Mouse (Mus musculus): ENCODE results near the gene Tubb5.
"Not testable (repeated sequence)": the region's sequence is repeated elsewhere in the genome, so short reads cannot be mapped to it uniquely, and the experiment has no call there.

Tubb5 gene

GRCm38 (mm10) chr17:35859835-35860234 is 21.7 kb upstream of the Tubb5 start:
- DNase-seq, result no peak

- no peak for DNase-seq
Measured at GRCm38 (mm10) chr17:35859371-35859770, 21.3 kb upstream of the Tubb5 start.

- no peak for DNase-seq
Measured at GRCm38 (mm10) chr17:35850974-35851373, 12.9 kb upstream of the Tubb5 start.

DNA sequence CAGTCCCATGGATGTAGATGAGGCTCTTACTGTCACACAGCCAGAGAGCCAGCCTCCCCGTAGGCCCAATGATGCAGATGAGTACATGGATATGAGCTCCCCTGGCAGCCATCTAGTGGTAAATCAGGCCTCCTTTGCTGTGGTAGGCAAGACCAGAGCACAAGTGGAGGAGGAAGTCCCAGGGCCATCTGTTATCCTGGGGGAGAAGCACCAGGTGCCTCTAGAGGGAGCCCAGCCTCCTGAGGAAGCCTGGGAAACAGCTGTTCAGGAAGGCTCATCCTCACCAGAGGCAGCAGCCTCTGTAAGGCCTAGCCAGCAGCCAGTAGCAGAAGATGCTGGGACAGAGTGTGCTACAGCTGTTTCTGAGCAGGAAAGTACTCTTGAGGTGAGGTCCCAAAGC is 10.0 kb upstream of the Tubb5 start:
- no peak for DNase-seq

DNA sequence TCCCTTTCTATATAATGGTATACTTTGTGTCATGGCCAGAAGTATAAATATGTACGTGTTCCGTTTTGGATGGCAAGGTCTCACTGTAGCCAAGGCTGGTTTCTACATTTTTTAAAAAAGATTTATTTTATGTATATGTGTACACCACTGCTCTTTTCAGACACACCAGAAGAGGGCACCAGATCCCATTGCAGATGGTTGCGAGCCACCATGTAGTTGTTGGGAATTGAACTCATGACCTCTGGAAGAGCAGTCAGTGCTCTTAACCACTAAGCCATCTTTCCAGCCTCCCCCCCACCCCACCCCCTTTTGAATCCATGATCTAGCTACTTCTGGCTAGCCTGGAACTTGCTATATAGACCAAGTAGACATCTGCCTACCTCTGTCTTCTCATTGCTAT is 5.4 kb upstream of the Tubb5 start:
- DNase-seq, result no peak

GRCm38 (mm10) chr17:35842006-35842405 is 3.9 kb upstream of the Tubb5 start:
- no peak for DNase-seq

GRCm38 (mm10) chr17:35841076-35841950 is 3.2 kb upstream of the Tubb5 start, which contains the start of gene Mdc1:
Gene Mdc1, plus strand, starts transcription at chr17:35841515.
- DNase-seq, result peak; percentile 100

- no peak for DNase-seq
Measured at GRCm38 (mm10) chr17:35840561-35840960, 2.5 kb upstream of the Tubb5 start.

DNA sequence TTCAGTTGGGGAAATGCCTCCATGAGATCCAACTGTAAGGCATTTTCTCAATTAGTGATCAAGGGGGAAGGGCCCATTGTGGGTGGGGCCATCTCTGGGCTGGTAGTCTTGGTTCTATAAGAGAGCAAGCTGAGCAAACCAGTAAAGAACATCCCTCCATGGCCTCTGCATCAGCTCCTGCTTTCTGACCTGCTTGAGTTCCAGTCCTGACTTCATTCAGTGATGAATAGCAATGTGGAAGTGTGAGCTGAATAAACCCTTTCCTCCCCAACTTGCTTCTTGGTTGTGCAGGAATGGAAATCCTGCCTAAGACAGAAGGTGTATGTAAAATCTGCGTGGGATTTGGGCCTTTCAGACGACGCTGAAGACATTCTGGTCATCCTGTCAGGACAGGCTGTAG is 896 bp upstream of the Tubb5 start:
- not testable (repeated sequence) for DNase-seq

- DNase-seq, result no peak
Measured at GRCm38 (mm10) chr17:35838570-35838969, 464 bp upstream of the Tubb5 start.

DNA sequence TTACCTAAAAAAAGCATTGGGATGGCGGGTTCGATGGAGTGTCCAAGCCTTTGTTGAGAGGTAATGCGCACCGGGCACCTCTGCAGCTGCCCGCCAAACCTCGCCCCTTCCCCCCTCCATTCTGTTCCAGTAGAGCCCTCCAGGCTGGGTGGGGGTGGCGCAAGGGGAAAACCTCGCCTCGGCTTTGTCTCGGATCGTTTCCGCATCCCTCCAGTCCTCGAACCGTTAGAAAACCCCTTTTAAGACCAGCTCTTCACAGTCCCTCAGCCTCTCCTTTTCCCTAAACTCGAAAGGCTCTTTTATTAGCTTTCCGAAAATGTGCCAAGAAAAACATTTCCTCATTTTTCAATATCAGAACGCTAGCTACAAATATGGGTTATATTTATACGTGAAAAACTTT is 619 bp downstream of the Tubb5 start:
- DNase-seq, result peak; percentile 53

DNA sequence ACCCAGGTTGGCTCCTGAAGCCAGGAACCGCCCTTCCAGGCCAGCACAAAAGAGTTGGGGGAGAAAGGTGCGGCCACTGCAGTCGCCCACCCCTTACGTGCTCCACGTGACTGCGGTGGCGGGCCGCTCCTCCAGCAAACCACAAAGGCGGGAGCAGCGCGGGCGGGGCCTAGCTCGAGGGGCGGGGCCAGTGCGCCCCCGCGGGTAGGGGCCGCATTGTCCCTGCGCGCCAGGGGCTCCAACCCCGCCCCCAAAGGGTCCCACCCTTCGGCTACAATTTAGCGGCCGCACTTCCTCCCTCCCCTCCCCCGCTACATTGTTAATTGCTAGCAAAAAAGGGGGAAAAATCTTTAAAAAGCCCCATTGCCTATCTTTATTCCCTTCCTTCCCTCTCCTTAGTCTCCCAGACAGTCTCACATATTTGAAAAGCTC is 1.1 kb downstream of the Tubb5 start:
- peak; percentile 79 for DNase-seq

- DNase-seq, result peak; percentile 97
Measured at GRCm38 (mm10) chr17:35836178-35836965, 1.7 kb downstream of the Tubb5 start.

GRCm38 (mm10) chr17:35835424-35836140 is 2.5 kb downstream of the Tubb5 start:
- DNase-seq, result no peak

DNA sequence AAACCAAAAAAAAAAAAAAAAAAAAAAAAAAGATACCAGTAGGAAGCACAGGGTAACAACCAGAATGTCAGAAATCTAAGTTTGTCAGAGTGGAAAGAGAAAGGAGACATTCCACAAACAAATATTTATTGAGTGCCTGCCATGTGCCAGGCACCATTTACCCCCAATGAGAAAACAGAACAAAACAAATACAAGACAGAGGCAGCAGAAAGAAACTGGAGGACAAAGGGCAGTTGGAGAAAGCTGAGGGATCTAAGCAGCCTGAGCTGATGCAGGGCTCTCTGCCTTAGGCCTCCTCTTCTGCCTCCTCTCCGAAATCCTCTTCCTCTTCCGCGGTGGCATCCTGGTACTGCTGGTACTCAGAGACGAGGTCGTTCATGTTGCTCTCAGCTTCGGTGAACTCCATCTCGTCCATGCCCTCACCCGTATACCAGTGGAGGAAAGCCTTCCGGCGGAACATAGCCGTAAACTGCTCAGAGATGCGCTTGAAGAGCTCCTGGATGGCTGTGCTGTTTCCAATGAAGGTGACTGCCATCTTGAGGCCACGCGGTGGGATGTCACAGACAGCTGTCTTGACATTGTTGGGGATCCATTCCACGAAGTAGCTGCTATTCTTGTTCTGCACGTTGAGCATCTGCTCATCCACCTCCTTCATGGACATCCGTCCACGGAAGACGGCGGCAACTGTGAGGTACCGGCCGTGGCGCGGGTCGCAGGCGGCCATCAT is 3.2 kb downstream of the Tubb5 start:
- DNase-seq, result no peak

DNA sequence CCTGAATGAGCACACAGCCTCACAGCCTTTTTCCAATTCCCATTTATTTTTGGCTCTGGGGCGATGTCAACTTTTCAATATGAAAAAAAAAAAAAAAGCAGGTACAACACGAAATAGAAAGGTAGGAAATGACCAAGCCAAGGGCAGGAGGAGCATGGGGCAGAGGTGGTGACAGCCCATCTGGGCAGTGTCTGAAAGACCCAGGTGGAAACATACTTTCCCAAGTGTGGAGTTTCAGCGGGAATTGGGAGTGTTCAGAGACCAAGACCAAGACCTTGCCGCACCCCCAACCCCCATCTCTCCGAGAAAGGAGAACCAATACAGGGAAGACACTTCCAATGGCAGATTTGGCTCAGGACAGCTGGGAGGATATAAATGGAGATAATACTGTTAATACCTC is 4.2 kb downstream of the Tubb5 start:
- no peak for DNase-seq

DNA sequence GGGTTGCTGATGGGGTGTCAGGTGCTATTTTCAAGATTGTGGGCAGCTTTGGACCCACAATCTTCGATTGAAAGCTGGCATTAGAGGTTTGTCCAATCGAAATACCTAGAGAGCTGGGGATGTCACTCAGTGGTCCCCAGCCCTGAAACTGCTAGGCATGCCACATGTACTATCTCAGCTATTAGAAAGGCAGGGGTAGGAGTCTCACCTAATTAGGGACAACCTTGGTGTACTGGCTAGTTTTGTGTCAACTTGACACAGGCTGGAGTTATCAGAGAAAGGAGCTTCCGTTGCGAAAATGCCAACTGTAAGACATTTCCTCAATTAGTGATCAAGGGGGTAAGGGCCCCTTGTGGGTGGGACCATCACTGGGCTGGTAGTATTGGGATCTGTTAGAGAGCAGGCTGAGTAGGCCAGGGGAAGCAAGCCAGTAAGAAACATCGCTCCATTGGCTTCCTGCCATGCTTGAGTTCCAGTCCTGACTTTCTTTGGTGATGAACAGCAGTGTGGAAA is 4.8 kb downstream of the Tubb5 start:
- DNase-seq, result no peak

GRCm38 (mm10) chr17:35832400-35833238 is 5.5 kb downstream of the Tubb5 start:
- DNase-seq, result no peak

DNA sequence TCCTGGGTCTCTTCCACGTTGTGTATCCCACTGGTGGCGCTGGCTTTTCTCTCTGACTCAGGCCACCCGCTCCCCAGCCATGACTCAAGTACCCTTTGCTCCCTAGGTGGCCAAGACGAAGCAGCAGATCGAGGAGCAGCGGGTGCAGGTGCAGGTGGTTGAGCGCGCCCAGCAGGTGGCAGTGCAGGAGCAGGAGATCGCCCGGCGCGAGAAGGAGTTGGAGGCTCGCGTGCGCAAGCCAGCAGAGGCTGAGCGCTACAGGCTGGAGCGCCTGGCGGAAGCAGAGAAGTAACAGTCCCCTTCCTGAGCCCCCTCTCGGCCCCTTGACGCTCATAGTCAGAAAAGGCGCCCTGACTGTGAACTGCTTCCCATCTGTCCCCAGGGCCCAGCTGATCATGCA is 8.4 kb downstream of the Tubb5 start:
- peak; percentile 92 for DNase-seq

DNA sequence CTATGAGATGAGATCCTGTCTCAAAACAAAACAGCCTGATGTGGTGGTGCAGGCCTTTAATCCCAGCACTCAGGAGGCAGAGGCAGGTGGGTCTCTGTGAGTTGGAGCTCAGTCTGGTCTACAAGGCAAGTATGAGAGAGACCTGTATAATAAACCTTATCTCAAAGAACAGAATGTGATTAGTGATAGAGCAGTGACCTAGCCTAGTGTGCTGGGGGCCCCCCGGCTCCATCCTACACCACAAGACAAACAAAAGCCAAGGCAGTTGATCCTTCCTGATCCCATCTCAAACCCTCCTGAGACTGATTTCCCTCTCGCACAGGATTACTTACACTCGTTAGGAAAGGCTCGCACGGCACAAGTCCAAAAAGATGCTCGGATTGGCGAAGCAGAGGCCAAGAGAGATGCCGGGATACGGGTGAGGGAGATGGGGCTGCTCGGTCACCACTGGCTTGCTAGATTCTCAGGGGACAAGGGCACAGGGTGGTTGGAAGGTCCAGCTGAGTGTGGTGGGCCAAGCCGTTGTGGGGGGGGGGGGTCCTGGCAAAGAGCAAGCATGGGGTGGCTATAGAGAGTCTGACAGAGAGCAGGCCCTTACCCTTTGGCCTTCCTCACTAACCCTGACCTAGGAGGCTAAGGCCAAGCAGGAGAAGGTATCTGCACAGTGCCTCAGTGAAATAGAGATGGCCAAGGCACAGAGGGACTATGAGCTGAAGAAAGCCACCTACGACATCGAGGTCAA is 12.8 kb downstream of the Tubb5 start:
- no peak for DNase-seq

- no peak for DNase-seq
Measured at GRCm38 (mm10) chr17:35824402-35824801, 13.7 kb downstream of the Tubb5 start.
